Mouse (Mus musculus): ENCODE results near the gene Sult1b1.
"Not testable (repeated sequence)": the region's sequence is repeated elsewhere in the genome, so short reads cannot be mapped to it uniquely, and the experiment has no call there.

The Sult1b1 gene

DNA sequence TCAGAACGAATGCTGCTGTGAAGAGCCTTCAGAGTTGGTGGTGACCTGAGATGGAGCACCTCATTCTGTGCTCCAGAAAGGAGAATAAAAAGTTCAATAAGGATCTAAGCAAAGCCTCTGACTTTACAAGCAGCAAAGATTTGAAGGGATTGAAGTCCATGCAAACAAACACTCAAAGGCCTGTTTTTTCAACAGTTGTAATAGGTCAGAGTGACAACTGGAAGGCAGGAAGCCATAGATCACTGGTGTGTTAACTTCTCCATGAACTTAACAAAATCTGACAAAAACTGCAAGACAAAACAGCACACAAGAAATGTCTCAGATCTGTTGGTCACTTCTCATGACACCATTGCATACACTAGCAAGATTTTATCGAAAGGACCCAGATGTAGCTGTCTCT, at the start of gene Sult1b1:
Sult1b1 (minus strand) TSS at position 85 of the 400 bp plus-strand sequence.
- in situ Hi-C loops (cut with MseI, MboI), result no loop called here

DNA sequence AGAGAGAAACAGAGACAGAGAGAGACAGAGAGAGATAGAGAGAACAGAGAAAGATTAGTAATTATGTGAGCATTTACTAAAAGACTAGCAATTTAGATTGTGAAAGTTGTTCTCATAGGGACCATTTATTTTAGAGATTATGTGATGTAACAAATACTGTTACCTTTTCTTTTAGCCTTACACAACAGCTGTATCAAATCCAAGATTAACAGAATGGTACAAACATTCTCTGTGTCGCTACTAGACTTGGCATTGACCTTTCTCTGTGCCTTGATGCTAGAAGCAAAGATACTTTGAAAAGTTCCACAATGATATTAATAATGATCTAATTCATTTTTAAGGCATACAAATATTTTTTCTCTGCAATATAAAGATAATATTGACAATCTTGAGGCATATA, 42.4 kb upstream of the Sult1b1 start:
- in situ Hi-C loops (cut with MseI, MboI), result no loop called here

DNA sequence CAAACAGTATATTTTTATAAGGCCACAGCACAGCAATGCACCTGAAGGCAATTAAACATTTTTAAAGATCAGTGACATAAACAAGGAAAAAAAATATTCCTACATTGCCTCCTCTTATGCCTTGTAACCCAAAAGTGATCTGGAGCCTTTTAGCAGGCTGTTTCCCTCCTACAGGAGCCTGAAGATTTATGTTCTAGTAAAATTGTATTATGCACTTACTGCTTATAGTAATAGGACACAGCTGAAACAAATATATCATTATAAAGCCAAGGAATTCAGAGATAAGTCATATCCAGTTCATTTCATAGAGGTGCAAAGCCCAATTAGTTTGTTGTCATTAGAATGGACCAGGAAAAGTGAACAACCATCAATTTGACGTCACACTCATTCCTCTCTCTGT, 36.2 kb upstream of the Sult1b1 start:
- in situ Hi-C loops (cut with MseI, MboI), result no loop called here

DNA sequence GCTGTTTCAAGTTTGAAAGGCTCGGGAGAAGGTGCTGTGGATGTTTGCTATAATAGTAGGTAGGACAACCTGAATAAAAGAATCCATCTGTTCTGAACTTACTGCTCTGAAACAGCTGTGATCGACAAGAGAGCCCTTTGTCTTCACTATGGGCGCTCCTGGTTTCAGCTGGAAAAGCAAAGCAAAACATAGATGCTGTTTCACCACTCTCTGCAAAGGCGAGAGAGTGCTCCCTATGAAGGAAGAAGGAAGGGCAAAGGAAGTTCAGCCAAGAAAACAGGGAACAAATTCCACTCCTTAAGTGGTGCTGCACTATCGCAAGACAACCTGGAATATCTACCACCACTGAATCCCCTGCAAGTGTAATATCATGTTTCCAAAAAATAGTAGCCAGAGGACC, 35.5 kb upstream of the Sult1b1 start:
- in situ Hi-C loops (cut with MseI, MboI), result no loop called here

DNA sequence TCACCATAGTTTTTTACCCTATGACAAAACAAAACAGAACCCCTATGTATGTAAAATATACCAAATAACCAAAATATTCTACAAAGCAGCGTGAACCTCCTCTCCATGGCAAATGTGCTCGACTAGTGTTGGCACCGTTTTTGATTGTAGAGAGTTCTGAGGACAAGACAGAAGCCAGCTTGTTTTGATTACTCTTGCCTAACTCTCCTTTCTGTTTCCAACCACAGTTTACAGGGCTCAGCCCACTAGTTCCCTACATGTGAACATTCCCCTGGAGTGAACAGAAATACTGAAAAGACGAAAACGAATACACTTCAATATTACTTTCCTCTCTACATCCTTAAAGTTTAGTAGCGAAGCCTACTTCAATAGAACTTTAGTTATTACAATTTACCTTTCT, 34.8 kb upstream of the Sult1b1 start:
- in situ Hi-C loops (cut with MseI, MboI), result no loop called here

DNA sequence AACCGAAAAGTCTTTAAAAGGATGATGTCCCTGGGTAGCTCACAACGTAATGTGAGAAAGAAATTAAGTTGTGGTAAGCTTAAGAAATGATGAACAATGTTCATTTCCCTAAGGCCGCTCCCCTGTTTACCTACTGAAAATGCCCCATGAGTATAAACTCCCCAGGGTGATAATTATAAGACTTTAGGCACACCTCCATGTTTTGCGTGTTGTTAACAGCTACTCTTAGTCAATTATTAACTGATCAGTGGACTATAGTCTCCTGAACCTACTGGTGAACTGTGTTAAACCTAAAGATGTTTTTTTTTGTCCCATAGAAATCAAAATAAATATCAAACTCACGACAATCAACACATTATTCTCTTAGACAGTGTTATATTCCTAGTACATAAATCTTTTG, 30.9 kb upstream of the Sult1b1 start, which contains the start of gene Sult1d1:
Sult1d1 (minus strand) TSS at position 183 of the 400 bp plus-strand sequence.
- in situ Hi-C loops (cut with MseI, MboI), result no loop called here

DNA sequence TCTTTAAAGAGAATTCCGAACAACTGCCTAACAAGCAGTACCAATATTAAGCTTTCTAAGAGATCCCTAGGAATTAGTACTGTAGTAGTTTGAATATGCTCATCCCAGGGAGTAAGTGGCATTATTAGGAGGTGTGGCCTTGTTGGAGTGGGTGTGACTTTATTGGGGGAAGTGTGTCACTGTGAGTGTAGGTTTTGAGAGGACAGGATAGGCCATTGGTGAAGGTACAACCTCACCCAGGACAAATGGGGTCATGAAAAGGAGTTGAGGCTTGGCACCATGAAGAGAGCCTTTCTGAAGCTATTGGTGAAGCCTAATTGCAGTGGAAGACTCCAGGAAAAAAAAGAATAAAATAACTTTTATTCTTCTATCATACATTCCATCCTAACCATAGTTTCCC, 29.3 kb upstream of the Sult1b1 start:
- in situ Hi-C loops (cut with MseI, MboI), result no loop called here

DNA sequence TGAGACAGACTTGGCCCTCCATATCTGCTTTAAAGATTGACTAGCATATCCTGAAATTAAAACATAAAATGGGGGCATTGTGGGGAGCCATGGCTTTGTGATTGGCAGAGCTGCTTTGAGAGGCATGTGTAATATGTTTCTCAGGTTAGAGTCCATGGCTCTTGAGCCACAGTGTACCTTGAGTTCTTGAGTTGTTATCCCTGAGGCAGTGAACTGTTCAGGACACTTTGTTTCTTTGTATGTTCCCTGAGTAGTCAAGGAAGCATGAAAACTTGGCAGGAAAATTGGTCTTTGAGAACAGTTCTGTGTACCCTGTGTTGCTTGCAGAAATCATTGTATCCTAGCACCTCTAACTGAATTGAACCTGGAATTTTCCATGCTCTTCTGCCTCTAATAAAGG, 25.0 kb upstream of the Sult1b1 start:
- in situ Hi-C loops (cut with MseI, MboI), result no loop called here

DNA sequence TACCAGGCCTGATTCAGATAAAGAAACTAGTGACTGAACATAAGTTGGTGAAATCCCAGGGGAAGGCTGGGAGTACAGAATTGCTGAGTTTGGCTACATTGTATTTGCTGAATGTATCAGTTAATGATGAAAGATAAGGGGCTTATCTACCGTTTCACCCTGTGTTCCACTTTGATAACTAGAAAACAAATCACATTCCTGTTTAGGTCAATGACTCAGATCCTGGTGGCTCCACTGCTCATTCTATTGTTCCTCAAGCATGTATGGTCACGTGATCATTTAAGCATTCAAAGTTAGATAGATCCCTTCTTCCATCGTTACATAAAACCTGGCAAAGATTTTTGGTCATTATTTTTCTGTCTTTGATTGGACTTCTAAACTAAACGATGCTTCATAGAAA, 24.5 kb upstream of the Sult1b1 start:
- in situ Hi-C loops (cut with MseI, MboI), result no loop called here

DNA sequence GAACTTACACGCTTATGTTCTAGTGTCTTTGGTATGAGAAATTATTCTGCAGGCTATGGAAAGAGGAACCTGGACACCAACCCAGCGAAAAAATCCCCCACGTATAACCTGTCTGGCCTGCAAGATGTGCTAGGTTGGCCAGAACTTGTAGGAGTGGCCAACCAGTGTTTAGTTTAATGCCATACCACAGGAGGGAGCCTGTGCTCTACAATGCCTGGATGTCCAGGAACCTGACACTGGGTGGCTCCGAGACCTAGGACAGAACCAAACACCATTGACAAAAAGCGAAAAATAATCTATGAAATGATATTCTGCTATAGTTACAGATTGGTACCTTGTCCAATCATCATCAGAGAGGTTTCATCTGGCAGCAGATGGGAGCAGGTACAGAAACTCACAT, 22.1 kb upstream of the Sult1b1 start:
- in situ Hi-C loops (cut with MseI, MboI), result no loop called here

DNA sequence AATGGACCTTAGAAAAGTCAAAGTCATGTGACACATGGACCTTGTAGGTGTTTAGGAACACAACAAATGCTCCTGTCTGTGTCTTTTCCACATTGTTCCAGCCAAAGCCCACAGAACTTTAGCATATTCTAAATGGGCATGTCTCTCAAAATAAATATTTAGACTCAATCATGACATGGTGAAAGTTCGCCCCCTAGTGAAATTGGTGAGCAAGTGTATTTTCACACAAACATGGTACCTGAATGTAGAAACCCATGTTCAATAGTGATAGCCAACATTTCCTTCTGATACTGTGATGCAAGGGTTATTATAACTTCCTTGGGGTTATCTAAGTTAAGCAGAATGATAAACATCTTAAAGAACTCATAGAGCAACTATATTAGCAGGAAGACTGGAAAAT, 12.9 kb upstream of the Sult1b1 start:
- in situ Hi-C loops (cut with MseI, MboI), result no loop called here

DNA sequence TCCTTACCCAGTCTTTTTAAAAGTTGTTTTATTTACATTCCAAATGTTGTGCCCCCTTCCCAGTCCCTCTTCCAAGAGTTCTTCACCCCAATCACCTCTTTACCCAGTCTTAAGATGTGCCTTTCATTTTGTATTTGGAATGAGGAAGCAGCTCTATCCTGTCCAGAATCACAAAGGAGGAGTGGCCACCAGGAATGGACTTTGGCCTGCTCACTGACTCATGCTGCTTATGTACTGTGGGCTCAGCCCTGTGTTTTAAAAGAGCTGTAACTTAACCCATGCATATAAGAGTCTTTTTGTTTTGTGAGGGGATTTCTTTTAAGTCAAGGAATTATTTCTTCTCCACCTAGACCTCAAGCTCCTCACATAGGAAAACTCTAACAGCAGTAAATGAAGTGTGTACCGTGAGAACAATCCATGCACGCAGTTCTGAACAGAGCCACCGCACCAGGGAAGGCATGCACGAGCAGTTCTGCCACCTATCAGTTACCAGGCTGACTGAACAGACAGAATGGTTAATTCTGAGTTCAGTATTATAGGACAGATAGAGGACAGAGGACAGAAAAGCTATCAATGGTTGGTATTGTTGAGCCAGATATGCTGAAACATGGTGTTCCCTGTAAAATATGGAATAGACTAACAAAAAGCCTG, 1.9 kb downstream of the Sult1b1 start:
- in situ Hi-C loops (cut with MseI, MboI), result no loop called here

DNA sequence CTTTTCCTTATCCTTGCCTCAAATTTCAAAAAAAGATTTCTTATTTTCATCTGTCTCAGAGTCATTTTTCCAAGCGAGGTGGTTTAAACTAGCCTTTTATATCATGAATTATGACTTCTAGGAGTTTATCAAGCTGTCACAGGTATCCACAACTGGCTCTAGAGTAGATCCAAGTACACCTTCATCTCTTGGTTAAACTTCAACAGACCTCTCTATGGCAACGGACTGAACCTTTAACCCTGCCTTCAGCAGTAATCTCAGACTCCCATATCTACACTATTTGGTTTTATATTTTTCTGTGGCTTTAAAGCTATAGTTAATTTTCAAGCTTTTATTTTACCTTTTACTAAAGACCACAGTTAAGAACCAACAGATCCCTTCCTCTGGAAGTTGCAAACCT, 5.7 kb downstream of the Sult1b1 start:
- in situ Hi-C loops (cut with MseI, MboI), result no loop called here

DNA sequence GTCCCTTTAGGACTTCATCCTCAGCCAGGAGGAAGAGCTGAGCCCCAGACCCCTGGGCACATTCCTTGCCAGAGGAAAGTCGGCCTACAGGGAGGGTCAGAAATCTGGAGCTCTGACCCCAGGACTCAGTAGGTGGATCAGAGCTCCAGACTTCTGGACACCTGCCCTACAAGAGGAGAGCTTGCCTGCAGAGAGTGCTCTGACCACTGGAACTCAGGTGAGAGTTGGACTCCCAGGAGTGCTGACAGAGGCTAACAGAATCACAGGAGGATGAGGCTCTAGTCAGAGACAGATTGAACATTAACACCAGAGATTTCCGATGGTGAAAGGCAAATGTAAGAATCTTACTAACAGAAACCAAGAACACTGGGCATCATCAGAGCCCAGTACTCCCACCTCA, 14.4 kb downstream of the Sult1b1 start:
- in situ Hi-C loops (cut with MseI, MboI), result not testable (repeated sequence)

DNA sequence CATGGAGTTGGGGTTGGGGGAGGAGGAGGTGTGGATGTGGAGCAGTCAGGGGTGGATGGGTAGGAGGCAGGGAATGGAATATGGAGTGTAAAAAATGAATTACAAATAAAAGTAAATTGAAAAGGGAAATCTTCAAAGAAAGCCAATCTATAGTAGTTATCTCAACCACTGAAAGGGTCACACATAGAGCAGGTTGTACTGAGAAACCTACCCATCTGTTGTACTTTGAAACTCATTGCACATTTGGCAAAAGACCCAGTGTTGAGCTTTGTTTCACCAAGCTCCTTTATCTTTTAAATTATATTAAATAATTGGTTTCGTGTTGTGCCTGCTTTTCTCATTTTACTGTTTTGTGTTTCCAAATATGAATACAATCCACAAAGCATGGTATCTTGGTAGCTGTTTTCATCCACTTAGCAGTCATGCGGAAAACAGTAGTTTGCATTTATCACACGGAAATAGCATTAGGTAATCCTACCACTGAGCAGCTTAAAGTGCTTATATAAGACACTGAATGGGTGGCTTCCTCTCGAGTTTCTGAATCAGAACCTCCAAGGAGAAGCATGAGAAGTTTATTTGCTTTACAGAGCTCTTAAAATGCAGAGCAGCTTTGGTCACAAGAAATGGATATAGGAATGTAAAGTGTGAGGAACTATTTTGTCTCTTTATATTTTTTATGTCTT, 32.1 kb downstream of the Sult1b1 start:
- in situ Hi-C loops (cut with MseI, MboI), result no loop called here

DNA sequence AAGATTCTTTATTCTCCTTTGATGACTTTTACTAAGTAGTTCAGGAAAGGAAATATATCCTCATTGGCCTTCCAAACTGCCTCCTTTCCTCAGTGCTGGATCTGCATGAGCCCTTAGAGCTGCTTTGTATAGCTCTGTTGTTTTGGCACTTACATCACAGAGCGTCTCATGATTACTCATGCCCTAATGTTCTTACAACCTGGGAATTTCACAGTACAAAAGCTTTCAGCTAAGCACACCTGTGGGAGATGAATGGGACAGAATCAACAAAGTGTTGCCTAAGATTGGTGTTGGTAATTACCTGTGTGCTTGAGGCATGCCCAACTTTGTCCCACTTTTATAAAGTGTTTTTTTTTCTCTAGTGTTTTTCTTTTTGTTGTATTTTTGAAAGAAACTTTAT, 35.3 kb downstream of the Sult1b1 start:
- in situ Hi-C loops (cut with MseI, MboI), result no loop called here

DNA sequence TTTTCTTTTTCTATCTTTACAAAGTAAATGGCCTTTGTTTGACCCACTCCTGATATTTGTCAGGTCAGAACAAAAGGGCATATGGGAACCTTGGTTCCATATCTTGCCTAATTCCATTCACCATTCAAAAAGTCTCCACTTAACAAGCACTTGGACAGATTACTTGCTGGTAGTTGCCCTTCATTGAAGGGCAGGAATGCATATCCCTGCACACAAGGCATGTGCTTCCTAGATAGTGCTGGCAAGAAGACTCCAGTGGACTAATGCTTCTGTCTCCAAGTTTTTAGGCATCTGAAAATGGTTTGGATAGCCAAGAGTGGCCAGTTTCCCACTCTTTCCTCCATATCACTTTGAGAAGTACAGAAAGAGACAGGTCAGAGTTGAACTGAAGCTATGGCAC, 38.7 kb downstream of the Sult1b1 start:
- in situ Hi-C loops (cut with MseI, MboI), result no loop called here

DNA sequence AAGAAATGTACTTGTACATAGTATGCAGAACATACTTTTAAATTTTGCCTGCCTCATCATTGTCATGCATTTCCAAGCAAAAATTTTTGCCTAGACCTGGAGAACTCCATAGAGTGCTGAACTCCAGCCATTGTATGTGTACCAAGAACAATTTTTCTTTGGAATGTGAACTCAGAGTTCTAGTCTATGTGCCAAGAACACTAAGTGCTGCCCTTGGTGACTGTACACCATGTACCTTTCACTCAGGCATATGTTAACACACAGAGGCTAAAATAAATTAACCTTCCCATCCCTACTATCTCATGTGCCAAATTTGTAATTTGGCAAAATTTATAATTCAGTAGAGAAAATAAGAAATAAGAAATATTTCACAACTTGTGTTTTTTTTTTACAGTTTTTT, 39.1 kb downstream of the Sult1b1 start:
- in situ Hi-C loops (cut with MseI, MboI), result no loop called here

DNA sequence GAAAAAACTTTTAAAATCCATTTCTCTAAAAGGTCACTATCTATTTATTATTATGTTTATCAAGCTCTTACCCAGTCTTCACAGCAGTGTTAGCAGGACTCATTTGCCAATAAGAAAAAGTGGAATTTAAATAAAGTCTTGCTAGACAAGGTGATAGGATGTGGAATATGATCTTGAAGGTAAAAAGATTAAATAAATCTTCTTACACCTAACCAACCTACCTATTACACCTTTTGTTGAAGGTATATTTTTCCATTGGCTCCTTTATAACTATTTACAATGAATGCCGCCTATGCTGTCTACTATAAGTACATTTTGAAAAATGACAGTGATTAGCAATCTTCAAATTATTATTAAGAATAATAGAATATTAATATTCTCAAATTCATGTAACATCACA, 47.2 kb downstream of the Sult1b1 start, which contains the start of gene Ugt2a1:
Ugt2a1 (minus strand) TSS at position 101 of the 400 bp plus-strand sequence.
- in situ Hi-C loops (cut with MseI, MboI), result no loop called here

DNA sequence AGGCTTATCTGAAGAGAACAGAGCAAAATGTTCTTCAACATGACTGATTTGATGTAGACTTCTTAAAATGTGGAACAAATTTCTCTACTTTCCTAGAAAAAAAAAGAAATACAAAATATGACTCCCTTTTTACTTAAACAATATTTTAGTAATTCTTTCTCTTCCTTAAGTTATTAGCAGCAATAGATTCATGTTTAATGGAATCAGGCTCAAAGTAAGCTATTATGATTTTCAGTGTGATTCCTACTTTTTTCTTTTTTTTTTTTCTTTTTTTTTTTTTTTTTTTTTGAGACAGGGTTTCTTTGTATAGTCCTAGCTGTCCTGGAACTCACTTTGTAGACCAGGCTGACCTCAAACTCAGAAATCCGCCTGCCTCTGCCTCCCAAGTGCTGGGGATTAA, 51.3 kb downstream of the Sult1b1 start, which contains the start of gene Gm43638:
Gm43638 (minus strand) TSS at position 101 of the 400 bp plus-strand sequence.
- in situ Hi-C loops (cut with MseI, MboI), result not testable (repeated sequence)

DNA sequence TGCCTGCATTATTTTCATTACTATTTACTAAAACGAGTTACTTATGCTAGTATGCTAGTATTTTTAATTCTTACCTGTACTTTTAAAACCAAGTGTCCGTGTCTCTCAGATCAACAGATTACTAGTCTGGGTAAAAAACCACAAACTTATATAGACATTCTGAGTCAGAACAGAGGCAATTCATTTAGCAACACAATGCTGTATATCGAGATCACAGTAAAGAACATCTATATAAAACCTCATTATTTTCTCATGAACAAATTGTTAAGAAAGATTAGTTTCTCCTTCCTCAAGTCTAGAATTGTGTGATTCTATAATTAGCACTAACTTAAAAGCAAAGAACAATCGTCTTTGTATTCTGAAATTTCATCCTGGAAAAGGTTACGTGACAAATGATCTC, 55.8 kb downstream of the Sult1b1 start, which contains the start of gene Ugt2a2:
Ugt2a2 (minus strand) TSS at position 101 of the 400 bp plus-strand sequence.
- in situ Hi-C loops (cut with MseI, MboI), result no loop called here
